Mouse (Mus musculus): ENCODE data around the gene Tuba3a.

Gene Tuba3a

DNA sequence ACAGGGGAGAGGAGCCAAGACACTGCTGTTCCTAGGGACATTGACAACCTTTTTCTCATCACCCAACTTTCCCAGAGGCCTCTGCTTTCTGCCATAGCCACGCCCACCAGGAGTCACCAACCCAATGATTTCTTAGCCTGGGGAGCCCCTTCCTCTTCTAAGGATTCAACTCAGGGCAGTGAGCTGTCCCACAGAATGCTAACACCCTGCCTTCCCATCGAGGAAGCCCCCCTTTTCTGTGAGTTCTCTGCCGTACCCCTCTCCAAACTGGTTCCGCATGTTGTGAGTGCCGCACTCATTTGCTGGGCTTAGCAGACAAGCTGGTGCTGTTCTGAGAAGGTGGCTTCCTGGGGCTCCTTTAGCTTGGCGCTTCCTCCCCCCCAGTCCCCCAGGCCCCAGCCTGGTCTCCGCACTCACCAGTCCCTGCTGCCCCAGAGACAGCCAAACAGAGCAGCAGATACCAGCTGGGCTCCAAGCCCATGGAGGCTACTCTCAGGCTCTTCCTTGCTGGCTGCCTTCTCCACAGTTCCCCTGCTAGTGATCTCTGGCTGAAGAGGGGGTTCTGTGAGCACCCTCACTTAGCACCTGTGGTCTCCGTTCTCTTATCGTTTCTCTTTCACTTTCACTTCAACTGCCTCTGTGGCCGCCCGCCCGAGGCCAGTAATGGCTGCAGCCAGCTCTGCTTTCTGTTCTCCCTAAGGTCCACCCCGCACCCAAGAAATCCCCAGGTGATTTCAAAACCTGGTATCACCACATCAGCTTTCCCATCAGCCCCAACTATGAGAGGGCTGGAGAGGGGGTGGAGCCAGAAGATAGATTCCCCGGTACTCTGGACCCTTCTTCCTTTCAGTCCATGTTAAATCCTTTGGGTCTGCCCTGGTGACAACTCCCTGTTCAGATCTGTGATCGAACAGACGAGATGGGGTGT lies 54.5 kb downstream of the Tuba3a start, which contains the start of gene Tapbpl:
TSS of gene Tapbpl (minus strand) at position 744 of the 928 bp plus-strand sequence.
- peak; percentile 30 to 35 for DNase-seq (ENCODE audit: low spot score in 2 of 2)

DNA sequence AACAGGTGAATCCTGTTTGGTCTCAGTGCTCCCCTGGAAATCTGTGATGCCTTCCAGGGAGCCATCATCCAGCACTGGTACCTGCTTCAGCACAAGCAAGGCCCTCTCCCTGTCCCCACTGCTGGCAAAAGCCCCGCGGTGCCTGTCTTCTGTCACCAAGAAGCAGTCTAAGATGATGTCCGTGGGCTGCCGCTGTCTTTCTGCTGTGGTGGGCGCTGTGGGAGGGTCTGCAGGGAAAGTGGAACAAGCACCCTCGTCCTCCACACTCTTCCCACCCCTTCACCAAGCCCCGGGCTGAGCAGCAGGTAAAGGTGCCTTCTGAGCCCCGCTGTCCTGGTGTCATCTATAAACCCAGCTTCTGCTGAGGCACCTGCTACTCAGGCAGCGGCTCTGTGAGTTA lies 55.3 kb downstream of the Tuba3a start:
- DNase-seq (ENCODE audit: low spot score in 2 of 2): no peak
